Mouse (Mus musculus) gonadal fat pad, adult 2 months (tissue): ENCODE results near the gene Wfdc6b. TPM values are rescaled to one million over a fixed set of nuclear protein-coding genes. Genes with fewer than 3 reads are reported as not detected.

Source experiments
- polyA plus RNA-seq: library from polyadenylated mRNA; depleted of rRNA; stranded (reverse); fragments of >200 nt; gene quantifications from 2 replicates; pipeline ENCODE4 v1.2.3, GENCODE M21; 2012; rRNA removed

Wfdc6b gene
- polyA plus RNA-seq, 1 experiment: 208 TPM

Other genes starting within 250 kb of the Wfdc6b start
- gene Slpi, start 224.4 kb upstream of the Wfdc6b start, polyA plus RNA-seq: 73.0 and 86.1 TPM in 2 replicates
- gene Rbpjl, start 210.4 kb upstream of the Wfdc6b start, polyA plus RNA-seq: 0.03 TPM in 2 replicates
- 0.88 and 1.4 TPM in 2 replicates for gene Matn4, start 208.4 kb upstream of the Wfdc6b start, polyA plus RNA-seq
- gene Sdc4, start 169.6 kb upstream of the Wfdc6b start, polyA plus RNA-seq: 18.0 and 19.6 TPM in 2 replicates
- 94.8 and 100 TPM in 2 replicates for gene Sys1, start 156.6 kb upstream of the Wfdc6b start, polyA plus RNA-seq
- 21.8 and 25.0 TPM in 2 replicates for gene Gm20458, start 152.6 kb upstream of the Wfdc6b start, polyA plus RNA-seq
- gene Trp53tg5, start 139.8 kb upstream of the Wfdc6b start, polyA plus RNA-seq: not detected in 2 replicates
- 24.8 and 29.5 TPM in 2 replicates for gene Dbndd2, start 127.4 kb upstream of the Wfdc6b start, polyA plus RNA-seq
- gene Pigt, start 116.0 kb upstream of the Wfdc6b start, polyA plus RNA-seq: 97.9 and 128 TPM in 2 replicates
- 12.1 and 16.0 TPM in 2 replicates for gene Wfdc2, start 51.1 kb upstream of the Wfdc6b start, polyA plus RNA-seq
- 317 and 597 TPM in 2 replicates for gene Spint3, start 40.1 kb upstream of the Wfdc6b start, polyA plus RNA-seq
- gene Wfdc6a, start 28.1 kb upstream of the Wfdc6b start, polyA plus RNA-seq: 94.1 and 109 TPM in 2 replicates
- 211 and 222 TPM in 2 replicates for gene Eppin, start 19.9 kb upstream of the Wfdc6b start, polyA plus RNA-seq
- gene Wfdc8, start 104 bp downstream of the Wfdc6b start, polyA plus RNA-seq: 341 and 347 TPM in 2 replicates
- 238 and 428 TPM in 2 replicates for gene Wfdc16, start 25.3 kb downstream of the Wfdc6b start, polyA plus RNA-seq
- 5,228 and 5,435 TPM in 2 replicates for gene Wfdc10, start 42.5 kb downstream of the Wfdc6b start, polyA plus RNA-seq
- gene Wfdc9, start 43.1 kb downstream of the Wfdc6b start, polyA plus RNA-seq: 190 and 293 TPM in 2 replicates
- 6.6 and 15.6 TPM in 2 replicates for gene Wfdc11, start 60.6 kb downstream of the Wfdc6b start, polyA plus RNA-seq
- 1,038 and 1,237 TPM in 2 replicates for gene Wfdc13, start 71.6 kb downstream of the Wfdc6b start, polyA plus RNA-seq
- gene Spint4, start 85.0 kb downstream of the Wfdc6b start, polyA plus RNA-seq: 272 and 330 TPM in 2 replicates
- gene Spint5, start 101.8 kb downstream of the Wfdc6b start, polyA plus RNA-seq: 127 and 235 TPM in 2 replicates
- 11.1 and 11.3 TPM in 2 replicates for gene Wfdc3, start 132.4 kb downstream of the Wfdc6b start, polyA plus RNA-seq
- 29.9 and 49.6 TPM in 2 replicates for gene Dnttip1, start 132.5 kb downstream of the Wfdc6b start, polyA plus RNA-seq
- 8.5 and 11.8 TPM in 2 replicates for gene Ube2c, start 156.4 kb downstream of the Wfdc6b start, polyA plus RNA-seq
- 17.6 and 20.6 TPM in 2 replicates for gene Tnnc2, start 166.4 kb downstream of the Wfdc6b start, polyA plus RNA-seq
- gene Snx21, start 172.3 kb downstream of the Wfdc6b start, polyA plus RNA-seq: 23.0 and 24.6 TPM in 2 replicates
- gene Acot8, start 191.4 kb downstream of the Wfdc6b start, polyA plus RNA-seq: 31.4 and 31.5 TPM in 2 replicates
- 3.4 and 3.7 TPM in 2 replicates for gene Zswim3, start 191.6 kb downstream of the Wfdc6b start, polyA plus RNA-seq
- gene Zswim1, start 209.2 kb downstream of the Wfdc6b start, polyA plus RNA-seq: 10.5 and 11.8 TPM in 2 replicates
- gene Spata25, start 215.0 kb downstream of the Wfdc6b start, polyA plus RNA-seq: 0.46 and 0.70 TPM in 2 replicates
- 274 and 289 TPM in 2 replicates for gene Ctsa, start 219.4 kb downstream of the Wfdc6b start, polyA plus RNA-seq
- gene Neurl2, start 219.9 kb downstream of the Wfdc6b start, polyA plus RNA-seq: 5.9 and 7.4 TPM in 2 replicates
- 277 and 290 TPM in 2 replicates for gene Pltp, start 244.2 kb downstream of the Wfdc6b start, polyA plus RNA-seq